Mouse (Mus musculus) limb, embryonic 15.5 days (tissue): Measurements from ENCODE around the gene Kdm2b. TPM values are rescaled to one million over a fixed set of nuclear protein-coding genes. Genes with fewer than 3 reads are reported as not detected.

Experiments used
- ATAC-seq: fragments of 200-750 bp; cut with Nextera tagmentation; 2 replicates; pipeline ENCODE4 v1.8.0; 2017; ENCODE audit warnings: low read depth, moderate TSS enrichment; ENCODE audit not compliant: insufficient number of reproducible peaks, low FRiP score, low TSS enrichment
- H3K27ac ChIP-seq: fragments of 300-500 bp; sonication (generic); 2 replicates; pipeline ENCODE4 v1.5.1; 2015; ENCODE audit warnings: moderate library complexity, mild to moderate bottlenecking, inconsistent platforms
- H3K27me3 ChIP-seq: fragments of 300-500 bp; sonication (generic); 2 replicates; pipeline ENCODE4 v1.6.1; 2015; ENCODE audit warnings: inconsistent platforms
- H3K36me3 ChIP-seq: fragments of 300-500 bp; sonication (generic); 2 replicates; pipeline ENCODE4 v1.6.1; 2015; ENCODE audit warnings: inconsistent platforms
- H3K4me1 ChIP-seq: fragments of 300-500 bp; sonication (generic); 2 replicates; pipeline ENCODE4 v1.6.1; 2015; ENCODE audit warnings: inconsistent platforms
- H3K4me2 ChIP-seq: fragments of 300-500 bp; sonication (generic); 2 replicates; pipeline ENCODE4 v1.6.1; 2015; ENCODE audit warnings: mild to moderate bottlenecking, inconsistent platforms
- H3K4me3 ChIP-seq: fragments of 300-500 bp; sonication (generic); 2 replicates; pipeline ENCODE4 v1.5.1; 2015; ENCODE audit warnings: mild to moderate bottlenecking, inconsistent platforms
- H3K9ac ChIP-seq: fragments of 300-500 bp; sonication (generic); 2 replicates; pipeline ENCODE4 v1.6.1; 2015; ENCODE audit warnings: inconsistent platforms
- H3K9me3 ChIP-seq: fragments of 300-500 bp; sonication (generic); 2 replicates; pipeline ENCODE4 v1.6.1; 2016; ENCODE audit warnings: inconsistent platforms
- WGBS: fragments of 180-500 bp; shearing (Covaris S2); methylation state at CpG from one replicate; pipeline ENCODE4 v1.1.7; 2015; 5-methylcytosine and 5-hydroxymethylcytosine counted together
- polyA plus RNA-seq: library from polyadenylated mRNA; unstranded; fragments of >200 nt; fragmentation: Nextera tagmentation; extraction: Ambion mirVana; gene quantifications from 2 replicates; pipeline ENCODE4 v1.2.1, GENCODE M21; 2015

The Kdm2b gene
- polyA plus RNA-seq, 1 experiment from 2014 or later, result 46.0 TPM

DNA sequence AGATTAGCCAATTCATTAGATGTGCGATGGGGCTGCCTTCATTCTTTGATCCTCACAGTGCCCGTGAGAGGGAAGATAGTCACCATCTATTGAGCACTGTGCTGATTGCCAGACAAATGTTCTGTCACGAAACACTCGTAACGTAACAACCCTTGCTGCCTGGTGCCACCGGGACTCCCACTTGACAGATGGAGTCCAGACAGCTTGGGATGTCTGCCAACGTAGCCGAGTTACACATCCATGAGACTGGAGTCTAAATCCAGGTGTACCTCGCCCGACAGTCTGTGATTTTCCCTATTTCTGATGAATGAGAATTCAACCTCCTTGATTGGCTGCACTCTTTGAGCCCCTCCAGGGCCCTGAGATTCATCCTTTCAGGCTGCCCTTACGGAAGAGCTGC is 20.2 kb upstream of the Kdm2b start:
- 44% methylated on average over 11 of the region's 11 CpGs for WGBS
- ATAC-seq, result no peak
- H3K27ac ChIP-seq, result no peak overlapping the region
- H3K4me3 ChIP-seq, result no peak overlapping the region
- H3K36me3 ChIP-seq, result no peaks in the 10 kb centered on the region
- H3K4me2 ChIP-seq, result no peak overlapping the region
- H3K9ac ChIP-seq, result no peak overlapping the region
- no peaks in the 10 kb centered on the region for H3K9me3 ChIP-seq
- no peaks in the 10 kb centered on the region for H3K27me3 ChIP-seq
- peaks cover 20% of the 10 kb centered on the region for H3K4me1 ChIP-seq

DNA sequence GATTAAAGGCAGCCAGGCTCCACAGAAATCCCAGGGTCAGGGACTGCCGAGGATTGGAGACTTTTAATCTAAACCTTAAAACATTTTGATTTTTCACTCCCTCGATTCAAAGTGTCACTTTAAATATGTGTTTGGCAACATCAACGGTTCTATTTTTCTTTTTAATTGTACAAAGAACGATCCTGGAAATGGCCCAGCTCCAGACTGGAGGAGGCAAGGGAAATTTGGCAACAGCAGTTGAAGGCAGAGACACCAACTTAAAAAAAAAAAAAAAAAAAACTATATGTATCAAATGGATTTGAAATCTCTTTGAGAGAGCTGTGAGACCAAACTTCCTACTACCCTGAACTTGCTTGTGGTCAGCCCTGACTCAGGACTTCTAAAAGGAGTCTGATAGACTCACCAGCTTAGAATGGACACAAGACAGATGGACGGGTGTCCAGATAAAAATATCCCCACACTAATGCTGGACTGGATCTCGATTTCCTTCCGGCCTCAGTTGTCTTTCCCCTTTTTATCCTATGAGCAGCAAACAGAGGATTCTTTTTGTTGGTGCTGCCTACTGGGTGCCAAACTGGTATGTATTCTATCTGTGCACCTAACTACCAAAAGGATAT is 19.4 kb upstream of the Kdm2b start:
- Histone ChIP-seq H3K36me3 (no peaks in the 10 kb centered on the region), H3K27ac (no peak overlapping the region; the same call in 1 of the 2 replicates), H3K9me3 (no peaks in the 10 kb centered on the region), H3K9ac (no peak overlapping the region), H3K4me2 (no peak overlapping the region), H3K4me1 (peaks cover 14% of the 10 kb centered on the region; the same call in 1 of the 2 replicates), H3K27me3 (no peaks in the 10 kb centered on the region), H3K4me3 (no peak overlapping the region)
- 52% methylated on average over 7 of the region's 7 CpGs for WGBS
- no peak for ATAC-seq

DNA sequence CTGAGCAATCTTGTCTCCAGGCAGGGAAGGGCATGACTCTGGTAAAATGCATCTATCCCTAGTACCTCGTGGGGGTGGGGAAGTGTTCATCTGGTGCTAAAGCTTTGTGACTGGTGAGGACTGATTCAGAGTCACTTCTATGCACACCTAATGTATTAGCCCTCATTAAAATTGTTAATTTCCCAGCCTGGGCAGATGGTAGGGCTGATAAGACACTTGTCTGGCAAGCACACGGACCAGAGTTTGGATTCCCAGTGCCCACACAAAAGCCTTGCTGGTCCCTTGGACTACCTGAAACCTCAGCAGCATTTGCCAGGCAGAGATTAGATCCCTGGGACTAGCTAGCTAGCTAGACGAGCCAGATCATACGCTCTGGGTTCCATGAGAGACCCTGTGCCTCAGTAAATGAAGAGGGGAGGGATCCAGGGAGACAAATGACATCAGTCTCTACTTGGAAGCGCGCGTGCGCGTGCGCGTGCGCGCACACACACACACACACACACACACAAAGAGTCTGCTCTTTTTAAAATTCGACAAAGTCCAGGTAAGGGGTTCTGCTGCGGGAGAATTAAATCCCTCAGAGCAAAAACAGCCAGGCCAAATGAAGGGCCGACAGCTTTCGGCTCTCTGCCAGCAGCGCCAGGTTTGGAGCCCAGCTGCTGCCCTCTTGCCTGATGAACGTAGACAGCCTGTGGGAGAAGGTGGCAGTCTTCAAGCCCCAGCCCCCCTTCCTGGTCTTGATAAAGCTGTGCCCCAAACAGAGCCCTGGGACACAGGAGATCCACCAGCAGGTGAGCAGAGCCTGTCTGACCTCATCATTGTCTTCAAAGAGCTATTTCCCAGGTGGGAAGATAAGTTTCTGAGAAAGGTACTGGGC is 16.3 kb upstream of the Kdm2b start:
- Histone ChIP-seq H3K36me3 (no peaks in the 10 kb centered on the region), H3K9me3 (no peaks in the 10 kb centered on the region), H3K4me3 (no peak overlapping the region), H3K9ac (no peak overlapping the region), H3K27me3 (no peaks in the 10 kb centered on the region), H3K27ac (no peak overlapping the region), H3K4me2 (no peak overlapping the region), H3K4me1 (peaks cover 8% of the 10 kb centered on the region; the same call in 1 of the 2 replicates)
- 66% methylated on average over 19 of the region's 19 CpGs for WGBS
- ATAC-seq, result no peak

DNA sequence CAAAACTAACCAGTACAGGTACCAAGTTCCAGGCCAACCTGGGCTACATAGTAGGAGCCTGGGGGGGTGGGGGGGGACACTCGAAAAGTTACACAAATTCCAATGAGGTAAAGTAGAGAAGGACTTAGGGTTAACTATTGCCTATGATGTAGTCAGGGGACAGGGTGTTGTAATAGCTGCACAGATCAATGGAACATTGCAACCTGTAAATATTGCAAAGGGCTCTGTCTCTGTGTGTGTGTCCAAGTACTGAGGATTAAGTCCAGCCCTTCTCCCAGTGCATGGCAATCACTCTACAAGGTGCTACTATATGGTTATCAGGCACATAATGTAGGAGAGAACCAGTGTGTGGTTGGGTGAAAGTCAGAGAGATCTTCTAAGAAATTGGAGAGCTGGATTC is 11.3 kb upstream of the Kdm2b start:
- Histone ChIP-seq H3K9me3 (no peaks in the 10 kb centered on the region), H3K4me3 (no peak overlapping the region), H3K9ac (no peak overlapping the region), H3K36me3 (no peaks in the 10 kb centered on the region), H3K27me3 (no peaks in the 10 kb centered on the region), H3K4me2 (no peak overlapping the region), H3K4me1 (no peaks in the 10 kb centered on the region), H3K27ac (no peak overlapping the region)
- WGBS, result 76% methylated on average over 1 of the region's 1 CpGs
- no peak for ATAC-seq

DNA sequence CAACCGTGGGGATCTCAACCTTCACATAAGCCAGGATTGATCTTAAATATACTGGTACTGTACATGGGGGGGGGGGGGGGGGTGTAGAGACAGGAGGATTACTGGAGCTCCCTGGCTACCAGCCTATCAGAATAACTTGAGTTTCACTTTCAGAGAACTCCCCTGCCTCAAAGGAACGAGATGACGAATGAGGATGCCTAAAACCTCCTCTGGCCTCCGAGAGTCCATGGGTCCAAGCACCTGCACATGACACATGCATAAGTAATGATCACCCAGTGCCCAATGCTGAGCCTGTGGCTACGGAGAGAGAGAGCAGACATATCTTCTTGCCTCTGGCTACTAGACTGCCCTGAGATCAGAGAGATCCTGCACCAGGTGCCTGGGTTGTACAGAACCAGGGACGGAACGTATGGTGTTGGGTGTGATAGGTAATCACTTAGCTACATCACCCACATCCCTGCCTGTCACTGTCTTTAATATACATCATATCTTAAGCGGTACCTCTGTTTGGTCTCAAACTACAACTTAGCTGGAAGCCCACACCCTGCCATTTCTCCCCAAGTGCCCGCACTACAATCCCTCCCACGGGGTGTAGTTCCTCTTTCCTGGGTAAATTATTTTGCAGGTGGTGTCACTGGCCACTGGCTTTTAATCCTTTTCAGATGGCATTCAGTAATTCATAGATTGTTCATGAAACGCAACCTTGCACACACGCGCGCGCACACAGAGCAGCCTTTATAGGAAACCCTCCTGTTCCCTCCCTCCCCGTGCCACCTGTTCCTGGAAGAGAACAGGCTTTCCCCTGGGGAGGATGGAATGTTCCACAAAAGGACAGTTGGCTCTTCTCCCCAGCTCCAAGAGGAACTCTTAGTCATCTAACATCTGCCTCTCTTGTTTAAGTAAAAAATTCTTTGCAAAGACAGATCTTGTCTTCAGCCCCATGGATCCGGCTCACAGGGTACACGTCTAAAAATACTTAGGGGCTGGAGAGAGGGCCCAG is 7.9 kb upstream of the Kdm2b start:
- no peak overlapping the region for H3K4me3 ChIP-seq
- H3K27me3 ChIP-seq, result no peaks in the 10 kb centered on the region
- peaks cover 12% of the 10 kb centered on the region; the same call in 1 of the 2 replicates for H3K4me1 ChIP-seq
- no peak overlapping the region for H3K9ac ChIP-seq
- 82% methylated on average over 18 of the region's 18 CpGs for WGBS
- no peak overlapping the region for H3K27ac ChIP-seq
- ATAC-seq, result no peak
- H3K9me3 ChIP-seq, result no peaks in the 10 kb centered on the region
- H3K4me2 ChIP-seq, result no peak overlapping the region
- H3K36me3 ChIP-seq, result no peaks in the 10 kb centered on the region

DNA sequence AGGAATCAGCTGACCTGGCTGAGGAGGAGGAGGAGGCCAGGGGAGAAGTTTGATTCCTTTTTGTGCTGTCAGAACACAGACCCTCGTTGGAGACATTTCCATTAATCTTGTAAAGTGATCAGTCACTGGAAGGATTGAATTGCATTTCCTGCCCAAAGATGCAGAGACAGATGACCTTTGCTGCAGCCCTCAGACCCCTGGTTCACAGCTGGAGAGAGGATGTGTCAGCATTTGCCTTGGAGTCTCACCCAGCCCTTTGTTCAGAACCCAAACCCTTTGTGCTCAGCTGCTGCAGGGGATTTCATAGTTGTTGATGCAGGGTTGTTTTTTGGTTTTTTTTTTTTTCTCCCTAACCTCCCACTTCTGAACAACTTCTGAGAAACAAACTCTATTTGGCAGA is 5.3 kb upstream of the Kdm2b start:
- no peak for ATAC-seq
- WGBS, result 3% methylated on average over 1 of the region's 1 CpGs
- H3K4me3 ChIP-seq, result no peak overlapping the region

DNA sequence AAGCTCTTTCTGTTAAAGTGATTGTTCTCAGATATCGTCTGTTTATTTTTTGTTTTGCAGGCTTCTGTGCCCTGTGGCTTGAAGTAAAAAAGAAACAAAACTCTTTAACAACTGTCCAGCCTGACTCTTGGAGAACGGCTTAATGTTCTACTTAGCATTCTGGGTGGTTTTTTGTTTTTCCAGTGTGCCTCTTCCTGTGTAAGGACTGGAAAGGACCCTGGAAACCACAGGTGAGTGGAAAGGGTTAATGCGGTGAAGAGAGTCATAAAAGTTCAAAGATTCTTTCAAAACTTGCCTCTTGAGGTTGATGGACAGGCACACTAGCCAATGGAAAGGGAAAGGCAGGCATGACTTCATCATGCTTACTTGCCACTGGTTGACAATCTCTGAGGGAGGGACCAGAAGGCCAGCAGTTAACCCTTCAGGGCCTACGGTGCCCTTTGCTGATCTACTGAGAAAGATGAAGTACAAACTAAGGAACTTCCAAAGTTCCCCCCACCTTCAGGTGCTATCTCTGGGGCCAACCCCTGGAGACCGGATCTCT is 4.8 kb upstream of the Kdm2b start:
- peak overlapping the region; percentile 41 for H3K4me2 ChIP-seq
- H3K36me3 ChIP-seq, result no peaks in the 10 kb centered on the region
- H3K9ac ChIP-seq, result no peak overlapping the region
- peaks cover 33% of the 10 kb centered on the region for H3K4me1 ChIP-seq
- peak overlapping the region; percentile 23 for H3K4me3 ChIP-seq
- H3K27ac ChIP-seq, result peak overlapping the region; percentile 63; the same call in 1 of the 2 replicates
- WGBS, result 4% methylated on average over 5 of the region's 5 CpGs
- no peaks in the 10 kb centered on the region for H3K9me3 ChIP-seq
- ATAC-seq, result peak; percentile 89
- no peaks in the 10 kb centered on the region for H3K27me3 ChIP-seq

More for the DNA sequence above, 5.3 kb upstream of the Kdm2b start:
- Histone ChIP-seq H3K9ac (no peak overlapping the region), H3K4me1 (peaks cover 27% of the 10 kb centered on the region; the same call in 1 of the 2 replicates), H3K9me3 (no peaks in the 10 kb centered on the region), H3K36me3 (no peaks in the 10 kb centered on the region), H3K4me2 (no peak overlapping the region), H3K27me3 (no peaks in the 10 kb centered on the region), H3K27ac (no peak overlapping the region)

DNA sequence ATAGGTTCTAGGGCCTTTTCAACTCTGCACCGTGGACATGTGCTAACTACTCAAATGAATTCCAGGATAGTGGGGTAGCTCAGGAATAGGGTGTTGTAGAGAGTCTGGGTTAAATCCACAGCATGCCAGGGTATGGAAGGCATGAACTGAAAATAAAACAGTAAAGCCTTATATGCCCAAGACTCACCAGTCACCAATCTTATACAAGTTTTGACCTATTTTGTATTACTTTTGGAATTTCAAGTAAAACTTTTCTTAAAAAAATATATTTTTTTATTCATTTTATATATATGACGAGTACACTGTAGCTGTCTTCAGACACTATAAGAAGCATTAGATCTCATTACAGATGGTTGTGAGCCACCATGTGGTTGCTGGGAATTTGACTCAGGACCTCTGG is 4.2 kb upstream of the Kdm2b start:
- peaks cover 34% of the 10 kb centered on the region for H3K4me1 ChIP-seq
- H3K4me3 ChIP-seq, result peak overlapping the region; percentile 23; the same call in 1 of the 2 replicates
- WGBS, result 18% methylated on average over 2 of the region's 2 CpGs
- ATAC-seq, result no peak
- H3K36me3 ChIP-seq, result no peaks in the 10 kb centered on the region
- no peaks in the 10 kb centered on the region for H3K27me3 ChIP-seq
- peak overlapping the region; percentile 41; the same call in 1 of the 2 replicates for H3K4me2 ChIP-seq
- 0 out of 2 replicates have a peak overlapping the region, but pooled peaks have one; percentile 63 for H3K27ac ChIP-seq
- no peak overlapping the region for H3K9ac ChIP-seq
- no peaks in the 10 kb centered on the region for H3K9me3 ChIP-seq

DNA sequence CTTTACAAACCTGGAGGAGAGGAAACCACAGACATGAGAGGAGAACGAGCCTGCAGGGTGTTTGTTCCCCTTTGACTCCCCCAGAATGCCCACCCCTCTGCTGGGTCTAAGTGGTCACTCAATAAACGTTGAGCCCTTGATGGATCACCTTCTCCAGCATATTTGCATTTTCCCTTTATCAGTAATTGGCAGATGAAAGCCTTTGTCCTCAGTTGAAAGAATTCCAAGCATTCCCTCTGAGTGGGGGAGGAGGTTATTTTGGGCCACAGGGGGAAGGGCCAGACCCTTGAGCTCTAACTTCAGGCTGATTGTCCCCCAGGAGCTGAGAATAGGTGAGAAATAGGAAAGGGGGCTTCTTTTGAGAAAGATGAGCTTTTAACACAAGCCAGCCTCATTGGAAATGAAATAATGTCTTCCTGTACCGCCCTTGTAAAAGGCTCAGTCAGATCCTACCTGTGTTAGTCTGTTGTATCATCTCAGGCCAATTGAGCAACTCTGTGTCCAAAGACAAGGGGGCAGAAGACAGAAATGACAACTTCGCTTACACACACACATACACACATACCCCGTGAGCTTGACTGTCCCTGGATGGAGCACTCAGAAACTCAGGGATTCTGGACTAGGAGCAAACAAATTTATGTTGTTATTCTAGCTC is 1.9 kb upstream of the Kdm2b start:
- ATAC-seq, result no peak
- H3K4me3 ChIP-seq, result no peak overlapping the region
- H3K9ac ChIP-seq, result no peak overlapping the region
- H3K36me3 ChIP-seq, result no peaks in the 10 kb centered on the region
- H3K9me3 ChIP-seq, result no peaks in the 10 kb centered on the region
- WGBS, result 34% methylated on average over 5 of the region's 5 CpGs
- no peak overlapping the region for H3K4me2 ChIP-seq
- peaks cover 51% of the 10 kb centered on the region for H3K4me1 ChIP-seq
- no peaks in the 10 kb centered on the region for H3K27me3 ChIP-seq
- H3K27ac ChIP-seq, result no peak overlapping the region

DNA sequence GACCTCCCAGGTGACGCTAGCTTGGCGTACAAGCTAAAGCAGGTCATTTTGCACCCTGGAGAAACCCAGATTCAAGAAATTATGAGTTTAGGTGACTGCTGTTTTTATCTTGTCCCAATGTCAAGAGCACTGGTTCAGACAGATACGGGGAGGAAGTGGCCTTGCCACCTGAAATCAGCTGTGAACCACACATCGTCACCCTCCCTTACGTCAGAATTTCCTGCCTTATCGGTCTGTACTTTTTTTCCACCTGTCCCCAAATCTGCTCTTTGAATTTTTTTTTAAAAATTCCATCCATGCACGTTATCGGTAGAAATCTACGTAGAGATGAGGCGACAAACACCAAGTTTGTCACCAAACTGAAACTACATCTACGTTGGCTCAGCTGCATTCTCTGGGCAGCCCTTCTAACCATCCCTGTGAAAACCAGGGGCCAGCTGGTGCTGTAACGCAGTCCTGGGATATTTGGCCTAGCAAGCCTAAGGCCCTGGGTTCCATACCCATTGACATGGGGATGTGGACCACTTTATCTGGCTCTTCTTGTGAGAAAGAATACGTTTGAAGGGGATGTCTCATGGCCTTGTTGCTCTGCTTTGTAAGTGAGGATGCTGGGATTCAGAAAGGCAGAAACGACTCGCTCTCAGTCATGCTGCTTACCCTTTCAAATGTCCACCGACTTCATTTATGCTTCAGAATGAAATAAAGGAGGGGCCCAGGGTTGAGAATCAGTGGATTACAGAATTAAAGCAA is 963 bp upstream of the Kdm2b start:
- H3K36me3 ChIP-seq, result no peaks in the 10 kb centered on the region
- H3K27ac ChIP-seq, result no peak overlapping the region
- 27% methylated on average over 16 of the region's 16 CpGs for WGBS
- H3K27me3 ChIP-seq, result no peaks in the 10 kb centered on the region
- H3K9me3 ChIP-seq, result no peaks in the 10 kb centered on the region
- no peak for ATAC-seq
- 0 out of 2 replicates have a peak overlapping the region, but pooled peaks have one; percentile 50 for H3K9ac ChIP-seq
- H3K4me3 ChIP-seq, result peak overlapping the region; percentile 58; the same call in 1 of the 2 replicates
- H3K4me2 ChIP-seq, result peak overlapping the region; percentile 88
- peaks cover 59% of the 10 kb centered on the region for H3K4me1 ChIP-seq
